Mouse (Mus musculus): ENCODE data around the gene Ralgapa1.

Gene Ralgapa1

GRCm38 (mm10) chr12:55820661-55821314, at the start of gene Ralgapa1:
TSS of gene Ralgapa1 (minus strand) at chr12:55821167.
- DNase-seq, result peak; percentile 97

DNA sequence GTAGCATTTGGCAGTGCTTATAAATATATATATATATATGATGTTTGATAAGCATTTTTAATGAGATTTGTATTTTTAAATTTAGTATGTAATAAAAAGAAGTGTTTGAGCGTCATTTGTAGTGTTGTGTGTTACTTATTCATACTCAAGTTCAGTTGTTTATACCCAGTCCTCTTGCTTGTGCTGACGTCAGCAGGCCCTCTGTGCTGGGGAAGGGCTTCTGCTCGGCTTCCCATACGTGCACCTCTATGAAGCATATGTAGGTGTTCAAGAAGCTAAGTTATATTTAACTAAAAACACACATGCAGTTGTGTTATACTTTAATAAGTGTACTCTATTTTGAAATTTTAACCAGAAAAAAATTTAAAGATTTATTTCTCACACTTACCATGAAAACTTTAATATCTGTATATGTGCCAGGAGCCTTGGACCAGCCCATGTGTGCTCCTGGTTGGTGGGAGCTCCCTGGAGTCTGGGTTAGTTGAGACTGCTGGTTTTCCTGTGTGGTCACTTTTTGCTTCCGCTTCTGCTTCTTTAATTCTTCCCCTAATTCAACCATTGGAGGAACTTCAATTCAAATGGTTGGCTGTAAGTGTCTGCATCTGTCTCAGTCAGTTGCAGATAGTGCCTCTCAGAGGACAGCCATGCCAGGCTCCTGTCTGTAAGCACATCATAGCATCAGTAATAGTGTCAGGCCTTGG, 48.8 kb upstream of the Ralgapa1 start:
- no peak for DNase-seq

DNA sequence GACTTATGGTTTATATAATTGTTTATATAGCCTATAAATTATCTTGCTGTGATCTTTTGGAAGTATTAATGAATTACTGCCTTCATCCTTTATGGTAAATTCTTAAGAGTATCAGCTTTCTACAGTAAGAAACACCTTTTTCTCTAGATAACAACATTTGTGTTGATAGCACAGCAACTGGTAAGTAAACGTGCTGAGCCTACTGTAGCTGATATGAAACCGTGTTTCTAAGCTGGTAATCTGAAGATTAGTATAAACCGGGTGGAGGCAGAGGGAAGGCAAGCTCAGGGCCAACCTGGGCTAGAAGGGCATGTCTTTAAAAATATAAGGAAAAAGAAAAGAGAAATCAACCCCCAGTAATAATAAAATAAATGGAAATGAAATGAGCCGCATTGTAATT, 46.8 kb upstream of the Ralgapa1 start:
- no peak for DNase-seq

GRCm38 (mm10) chr12:55860631-55861030, 39.7 kb upstream of the Ralgapa1 start:
- no peak for DNase-seq

DNA sequence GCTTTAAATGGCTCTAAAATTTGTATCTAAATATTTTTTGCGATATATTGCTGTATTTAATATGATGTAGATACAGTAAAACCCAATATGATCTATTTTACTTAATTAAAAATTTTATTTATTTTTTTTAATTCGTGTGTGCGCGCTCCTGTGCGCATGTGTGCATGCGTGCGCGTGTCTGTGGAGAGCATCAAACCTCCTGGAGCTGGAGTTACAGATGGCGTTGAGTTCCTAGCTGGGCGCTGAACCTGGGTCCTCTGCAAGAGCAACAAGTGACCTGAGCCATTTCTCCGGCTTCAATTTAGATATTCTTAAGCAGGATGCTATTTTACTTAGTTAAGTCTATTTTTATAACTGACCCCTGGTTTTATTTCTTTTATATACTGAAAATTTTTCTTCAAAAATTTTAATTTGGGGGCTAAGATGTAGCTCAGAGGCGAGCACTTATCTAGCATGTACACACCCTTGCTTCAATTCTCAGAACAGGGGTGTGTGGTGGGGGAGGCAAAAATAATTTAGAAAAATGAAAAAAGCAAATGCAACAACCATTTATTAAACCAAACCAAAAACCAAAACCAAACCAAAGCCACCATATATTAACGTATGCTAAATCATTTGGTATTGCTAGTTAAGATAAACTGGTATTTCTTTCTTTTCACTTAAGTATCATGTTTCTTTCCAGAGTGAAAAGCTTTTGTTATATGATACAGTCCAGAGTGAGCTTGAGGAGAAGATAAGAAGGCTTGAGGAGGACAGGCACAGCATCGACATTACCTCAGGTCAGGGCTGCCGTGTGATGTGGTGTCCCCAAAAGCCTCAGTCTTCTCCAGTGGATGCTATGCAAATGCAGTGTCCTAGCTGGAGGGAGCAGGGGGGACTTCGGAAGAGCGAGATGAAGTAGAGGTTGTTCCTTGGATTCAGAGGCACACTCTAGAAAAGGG, 38.7 kb upstream of the Ralgapa1 start:
- no peak for DNase-seq

GRCm38 (mm10) chr12:55850650-55851049, 29.7 kb upstream of the Ralgapa1 start:
- no peak for DNase-seq

- no peak for DNase-seq
These were observed 26.9 kb upstream of the Ralgapa1 start for GRCm38 (mm10) chr12:55847851-55848250.

- DNase-seq, result peak; percentile 59 to 63
These were observed 25.8 kb upstream of the Ralgapa1 start for GRCm38 (mm10) chr12:55846741-55847140.

DNA sequence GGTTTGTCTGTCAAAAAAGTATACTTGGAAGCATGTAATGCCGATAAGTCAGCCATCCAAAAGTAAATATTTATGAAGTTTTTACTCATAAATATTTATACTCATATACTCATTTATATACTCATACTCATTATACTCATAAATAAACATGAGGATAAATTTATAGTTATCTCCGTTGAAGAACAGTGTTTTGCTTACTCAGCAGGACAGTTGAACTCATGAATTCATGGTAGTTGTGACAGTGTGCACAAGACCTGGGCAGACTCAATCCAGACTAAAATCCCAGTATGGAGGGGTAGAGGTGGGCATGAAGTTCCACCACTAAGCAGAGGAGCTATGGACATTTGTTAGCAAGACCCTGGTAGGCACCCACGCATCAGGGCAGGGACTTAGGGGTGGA, 16.5 kb upstream of the Ralgapa1 start:
- no peak for DNase-seq

- DNase-seq, result peak; percentile 90 to 93
These were observed 15.4 kb upstream of the Ralgapa1 start, which contains the start of gene Brms1l for GRCm38 (mm10) chr12:55836199-55836951. TSS of gene Brms1l (plus strand) at chr12:55836324.

GRCm38 (mm10) chr12:55835857-55836198, 14.9 kb upstream of the Ralgapa1 start:
- no peak for DNase-seq

GRCm38 (mm10) chr12:55834891-55835290, 13.9 kb upstream of the Ralgapa1 start:
- DNase-seq, result no peak

DNA sequence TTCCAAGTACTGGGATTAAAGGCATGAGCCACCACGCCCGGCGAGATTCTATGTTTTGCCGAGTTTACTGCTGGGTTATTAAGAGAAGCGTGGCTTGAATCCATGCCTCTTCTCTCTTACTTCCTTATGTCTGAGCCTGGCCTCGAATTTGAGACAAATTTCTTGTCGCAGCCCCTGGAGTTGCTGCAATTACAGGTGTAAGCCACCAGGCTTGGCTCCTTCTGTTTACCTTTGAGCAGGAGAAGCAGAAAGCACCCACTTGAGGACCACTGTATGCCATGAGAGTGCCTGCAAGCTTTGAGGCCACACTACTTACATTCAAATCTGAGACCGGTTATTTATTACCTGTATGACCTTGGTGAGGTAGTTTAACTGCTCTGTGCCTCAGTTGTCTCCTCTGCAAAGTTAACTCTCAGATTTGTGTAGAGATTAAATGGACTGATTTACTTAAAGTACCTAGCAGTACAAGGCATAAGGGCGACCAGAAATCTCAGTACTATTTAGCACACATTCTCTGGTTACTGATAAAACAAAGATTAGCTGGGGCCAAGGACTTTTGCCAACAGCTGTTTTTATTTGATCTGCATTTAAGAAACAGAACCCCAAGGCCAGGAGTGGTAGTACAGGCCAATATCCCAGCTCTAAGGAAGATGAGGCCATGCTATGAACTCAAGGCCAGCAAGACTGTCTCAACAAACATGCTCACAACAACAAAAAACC, 13.1 kb upstream of the Ralgapa1 start:
- peak in 1 of 2 experiments; percentile 14 for DNase-seq

DNA sequence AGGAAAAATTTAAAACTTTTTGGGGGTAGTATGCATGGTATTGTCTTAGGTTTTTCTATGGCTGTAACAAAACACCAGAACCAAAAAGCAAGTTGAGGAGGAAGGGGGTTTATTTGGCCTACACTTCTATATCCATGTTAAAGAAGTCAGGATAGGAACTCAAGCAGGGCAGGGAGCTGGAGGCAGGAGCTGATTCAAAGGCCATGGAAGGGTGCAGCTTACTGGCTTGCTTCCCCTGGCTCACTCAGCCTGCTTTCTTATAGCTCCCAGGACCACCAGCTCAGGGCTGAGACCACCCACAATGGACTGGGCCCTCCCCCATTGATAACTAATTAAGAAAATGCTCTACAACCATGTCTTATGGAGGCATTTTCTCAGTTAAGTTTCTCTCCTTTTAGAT, 12.0 kb upstream of the Ralgapa1 start:
- DNase-seq, result no peak

DNA sequence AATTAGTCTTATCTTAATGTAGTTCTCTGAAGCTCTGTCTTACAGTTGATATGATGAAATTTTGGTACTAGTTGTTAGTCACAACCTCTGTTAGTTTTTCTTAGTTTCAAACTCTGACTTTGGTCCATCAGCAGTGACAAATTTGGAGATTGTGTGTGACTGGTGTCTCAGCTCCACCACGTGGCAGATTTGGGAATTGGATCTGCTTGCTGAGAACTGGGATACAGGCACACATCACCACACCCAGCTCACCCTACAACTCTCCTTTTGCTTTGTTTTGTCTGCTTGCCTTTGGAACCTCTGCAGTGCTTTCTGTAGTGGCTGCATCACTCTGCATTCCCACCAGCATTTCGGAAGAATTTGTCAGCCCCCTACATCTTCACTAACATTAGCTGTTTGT, 10.1 kb upstream of the Ralgapa1 start:
- peak; percentile 65 to 68 for DNase-seq

GRCm38 (mm10) chr12:55825537-55825936, 4.6 kb upstream of the Ralgapa1 start:
- DNase-seq, result no peak

GRCm38 (mm10) chr12:55824027-55824426, 3.1 kb upstream of the Ralgapa1 start:
- DNase-seq, result no peak

DNA sequence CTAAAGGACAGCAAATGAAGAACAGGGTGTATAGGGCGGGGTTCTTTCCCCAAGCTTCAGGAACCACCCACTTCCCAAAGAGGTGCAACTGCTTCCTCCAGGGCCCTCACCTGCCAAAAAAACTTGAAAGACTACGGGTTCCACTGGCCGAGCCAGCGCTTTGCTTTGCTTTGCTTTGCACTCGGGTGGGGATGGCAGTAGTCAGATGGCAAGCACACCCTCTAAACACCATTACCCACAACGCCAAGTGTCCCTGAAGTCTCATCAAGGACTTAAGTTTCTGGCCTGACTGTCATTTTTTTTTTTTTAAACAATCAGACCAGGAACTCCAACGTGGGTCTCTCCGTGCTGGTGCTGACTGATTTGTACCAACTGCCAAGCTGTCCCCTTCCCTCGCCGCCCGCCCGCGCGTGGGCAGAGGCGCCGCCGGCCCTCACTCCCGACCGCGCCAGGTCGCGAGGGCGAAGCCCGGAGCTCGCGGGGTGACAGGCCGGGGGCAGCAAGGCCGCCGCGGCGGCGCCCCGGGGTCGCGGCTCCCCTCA, 777 bp downstream of the Ralgapa1 start:
- DNase-seq, result peak in 1 of 2 experiments; percentile 43

GRCm38 (mm10) chr12:55816488-55816887, 4.5 kb downstream of the Ralgapa1 start:
- no peak for DNase-seq

GRCm38 (mm10) chr12:55805035-55805434, 15.9 kb downstream of the Ralgapa1 start:
- DNase-seq, result no peak

DNA sequence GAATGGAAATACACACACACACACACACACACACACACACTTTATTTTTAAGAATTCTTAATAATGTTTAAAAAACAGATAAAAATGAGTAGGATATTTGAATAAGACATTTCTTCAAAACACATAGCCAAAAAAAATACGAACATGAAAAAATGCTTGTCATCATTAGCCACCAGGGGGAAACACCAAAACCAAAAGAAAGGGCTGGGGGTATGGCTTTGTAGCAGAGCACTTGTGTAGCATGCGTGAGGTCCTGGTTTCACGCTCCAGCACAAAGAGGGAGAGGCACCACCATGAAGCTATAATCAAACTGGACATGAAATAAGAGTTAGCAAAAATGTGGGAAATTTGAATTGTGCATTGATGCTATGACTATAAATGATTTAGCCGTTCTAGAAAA, 19.8 kb downstream of the Ralgapa1 start:
- no peak for DNase-seq

- no peak for DNase-seq
These were observed 20.8 kb downstream of the Ralgapa1 start for GRCm38 (mm10) chr12:55800144-55800543.
